19 mouse cellular contexts compared by ENCODE assay signal in genomic region chr3:152841264-152841663, GRCm38 (mm10).
A peak's percentile ranks its signal among the peaks of the same experiment; 100 is the strongest.
DNase-seq lines count a peak whose midpoint lies in the region; TF ChIP-seq lines count a peak whose summit lies in the region.
"Had no signal": no experiment of that assay in that cellular context is flagged by ENCODE, and none has a peak within 500 bp of the region (broad histone marks: within the 10 kb centered on the region; RNA-seq: fewer than 3 reads in every experiment).

No protein-coding gene starts in this region.

- 47% methylated on average over 6 of the region's 6 CpGs for WGBS in olfactory bulb, adult 2 months

- H3K27ac ChIP-seq in left cerebral cortex, adult 2 months = peak overlapping the region; percentile 58
- H3K27ac ChIP-seq in olfactory bulb, adult 2 months (ENCODE audit: insufficient read depth, low read depth, low read length) = peak overlapping the region; percentile 38; the same call in 1 of the 2 replicates
- H3K27ac ChIP-seq: embryonic facial prominence, embryonic 15.5 days; forebrain, embryonic 10.5 days; intestine, embryonic 15.5 days; limb, embryonic 15.5 days had no signal

- intact Hi-C loops in left cerebral cortex, adult 2 months (cut with DNase I) = no loop called here

- H3K4me3 ChIP-seq in left cerebral cortex, adult 2 months = no peak overlapping the region
- no peak overlapping the region for H3K4me3 ChIP-seq in olfactory bulb, adult 2 months (ENCODE audit: insufficient read depth, low read depth, low read length)
- H3K4me3 ChIP-seq: embryonic facial prominence, embryonic 15.5 days; forebrain, embryonic 10.5 days; intestine, embryonic 15.5 days; limb, embryonic 15.5 days; megakaryocyte, embryonic 14.5 days had no signal

- TF ChIP-seq POLR2A in olfactory bulb, adult 2 months (IDR thresholded peaks at IDR 0.05; ENCODE audit: insufficient read depth, low read depth, low read length) = no peak

- DNase-seq in heart, adult 11 months = peak; percentile 54
- no peak for DNase-seq in heart, adult 9 months (ENCODE audit: low spot score in 2 of 2)
- no peak for DNase-seq in left cerebral cortex, adult 2 months (ENCODE audit: extremely low spot score in 1 of 2, low spot score in 2 of 2)
- no peak for DNase-seq in left cerebral cortex, adult 8-10 months (ENCODE audit: low spot score in 2 of 2)
- peak; percentile 22 for DNase-seq in kidney, adult 9 months
- no peak for DNase-seq in adipocyte (ENCODE audit: low spot score)
- DNase-seq: adrenal gland, postnatal 10 days; cerebellum, adult 9-11 months; gastrocnemius, postnatal 25 days; heart, postnatal 14 days; lung, postnatal 10 days; right cerebral cortex, postnatal 4 days; thymus, postnatal 25 days had no signal

- H3K4me1 ChIP-seq in olfactory bulb, adult 2 months (ENCODE audit: control insufficient read depth, insufficient read depth, low read length) = peaks cover 19% of the 10 kb centered on the region
- H3K4me1 ChIP-seq: embryonic facial prominence, embryonic 15.5 days; intestine, embryonic 15.5 days; limb, embryonic 15.5 days; megakaryocyte, embryonic 14.5 days had no signal

- TF ChIP-seq CTCF in left cerebral cortex, adult 2 months (IDR thresholded peaks at IDR 0.05) = no peak
- TF ChIP-seq CTCF in olfactory bulb, adult 2 months (IDR thresholded peaks at IDR 0.05; ENCODE audit: insufficient read depth, low read depth, low read length) = no peak

Comparison
In these comparisons a context has a peak if more than half of its experiments do, and no peak if none do; other contexts are left out.
1. DNase-seq: peak in heart, adult 11 months (single experiment) and kidney, adult 9 months (single experiment); none in heart, adult 9 months (0 of 2), left cerebral cortex, adult 2 months (0 of 2), left cerebral cortex, adult 8-10 months (0 of 2) and adipocyte (single experiment).